Comparison of ENCODE assay signal across 16 mouse cellular contexts in the genomic region with DNA sequence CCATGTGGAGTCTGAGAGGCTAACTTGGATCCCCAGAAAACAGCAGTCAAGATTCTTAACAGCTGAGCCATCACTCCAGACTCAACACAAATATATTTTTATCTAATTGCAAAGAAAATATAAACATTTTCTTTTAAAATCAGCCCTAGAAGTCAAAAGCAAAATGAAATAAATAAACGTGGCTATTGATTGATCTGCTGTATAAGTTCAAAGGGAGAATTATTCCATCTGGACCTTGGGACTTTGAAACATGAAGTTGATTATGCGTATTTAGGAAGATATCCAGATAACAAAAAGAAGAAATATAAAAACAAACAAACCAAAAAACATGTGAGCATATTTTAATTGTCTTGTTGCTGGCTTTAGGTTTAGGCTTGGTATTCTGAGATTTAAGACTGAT.
"Had no signal": no experiment of that assay in that cellular context is flagged by ENCODE, and none has a peak within 500 bp of the region (broad histone marks: within the 10 kb centered on the region; RNA-seq: fewer than 3 reads in every experiment).

No protein-coding gene starts in this region.

- H3K36me3 ChIP-seq: neural tube, embryonic 13.5 days; neural tube, embryonic 15.5 days; stomach, embryonic 15.5 days had no signal

- H3K9me3 ChIP-seq: neural tube, embryonic 13.5 days; neural tube, embryonic 15.5 days; stomach, embryonic 15.5 days had no signal

- DNase-seq: retina, postnatal 1 day; right cerebral cortex, adult 18-20 months; right cerebral cortex, postnatal 14 days; right cerebral cortex, postnatal 25 days; right cerebral cortex, postnatal 4 days; spleen, adult 18-20 months; thymus, adult 18-20 months; thymus, adult 2 months; thymus, postnatal 14 days; thymus, postnatal 25 days; thymus, postnatal 36 days; thymus, postnatal 4 days had no signal

- H3K27ac ChIP-seq: neural tube, embryonic 13.5 days; neural tube, embryonic 15.5 days; stomach, embryonic 15.5 days; stomach, postnatal 0 days had no signal

- H3K4me3 ChIP-seq: neural tube, embryonic 13.5 days; neural tube, embryonic 15.5 days; stomach, embryonic 15.5 days had no signal

- H3K27me3 ChIP-seq: neural tube, embryonic 13.5 days; neural tube, embryonic 15.5 days; stomach, embryonic 15.5 days had no signal

- H3K9ac ChIP-seq: neural tube, embryonic 13.5 days; neural tube, embryonic 15.5 days; stomach, embryonic 15.5 days had no signal

- H3K4me1 ChIP-seq: neural tube, embryonic 13.5 days; neural tube, embryonic 15.5 days; stomach, embryonic 15.5 days had no signal

- H3K4me2 ChIP-seq: neural tube, embryonic 13.5 days; neural tube, embryonic 15.5 days; stomach, embryonic 15.5 days had no signal
